Mouse (Mus musculus): Measurements from ENCODE around the gene Klhl21. TPM values are rescaled to one million over a fixed set of nuclear protein-coding genes. Genes with fewer than 3 reads are reported as not detected.

Klhl21 gene
- polyA plus RNA-seq, 1 experiment, result not detected

GRCm38 (mm10) chr4:151992091-151992490, 16.5 kb upstream of the Klhl21 start:
- Histone ChIP-seq H3K4me3 (ENCODE audit: insufficient read depth, low read depth, low read length) (no peak overlapping the region), H3K4me1 (ENCODE audit: control insufficient read depth, insufficient read depth, low read length) (peaks cover 14% of the 10 kb centered on the region), H3K27ac (ENCODE audit: insufficient read depth, low read depth, low read length) (no peak overlapping the region)
- TF ChIP-seq POLR2A (IDR thresholded peaks at IDR 0.05; ENCODE audit: insufficient read depth, low read depth, low read length) (no peak), CTCF (IDR thresholded peaks at IDR 0.05; ENCODE audit: insufficient read depth, low read depth, low read length) (no peak)
- 92% methylated on average over 9 of the region's 9 CpGs for WGBS

- TF ChIP-seq CTCF (IDR thresholded peaks at IDR 0.05; ENCODE audit: insufficient read depth, low read depth, low read length), result no peak
- no peak for TF ChIP-seq POLR2A (IDR thresholded peaks at IDR 0.05; ENCODE audit: insufficient read depth, low read depth, low read length)
- no peak overlapping the region for H3K4me3 ChIP-seq (ENCODE audit: insufficient read depth, low read depth, low read length)
- 76% methylated on average over 6 of the region's 6 CpGs for WGBS
- H3K4me1 ChIP-seq (ENCODE audit: control insufficient read depth, insufficient read depth, low read length), result peaks cover 8% of the 10 kb centered on the region
- H3K27ac ChIP-seq (ENCODE audit: insufficient read depth, low read depth, low read length), result no peak overlapping the region
Observed at GRCm38 (mm10) chr4:151993035-151993434, 15.6 kb upstream of the Klhl21 start.

GRCm38 (mm10) chr4:151994228-151995171, 14.1 kb upstream of the Klhl21 start:
- 3% methylated on average over 61 of the region's 61 CpGs for WGBS
- H3K4me1 ChIP-seq (ENCODE audit: control insufficient read depth, insufficient read depth, low read length), result peaks cover 4% of the 10 kb centered on the region
- TF ChIP-seq POLR2A (IDR thresholded peaks at IDR 0.05; ENCODE audit: insufficient read depth, low read depth, low read length) (no peak), CTCF (IDR thresholded peaks at IDR 0.05; ENCODE audit: insufficient read depth, low read depth, low read length) (no peak)
- peak overlapping the region; percentile 76 for H3K4me3 ChIP-seq (ENCODE audit: insufficient read depth, low read depth, low read length)
- H3K27ac ChIP-seq (ENCODE audit: insufficient read depth, low read depth, low read length), result no peak overlapping the region

GRCm38 (mm10) chr4:151995371-151996172, 13.0 kb upstream of the Klhl21 start:
- 1% methylated on average over 96 of the region's 111 CpGs for WGBS
- Histone ChIP-seq H3K4me3 (ENCODE audit: insufficient read depth, low read depth, low read length) (peak overlapping the region; percentile 76), H3K27ac (ENCODE audit: insufficient read depth, low read depth, low read length) (no peak overlapping the region), H3K4me1 (ENCODE audit: control insufficient read depth, insufficient read depth, low read length) (peaks cover 8% of the 10 kb centered on the region)
- TF ChIP-seq CTCF (IDR thresholded peaks at IDR 0.05; ENCODE audit: insufficient read depth, low read depth, low read length) (no peak), POLR2A (IDR thresholded peaks at IDR 0.05; ENCODE audit: insufficient read depth, low read depth, low read length) (no peak)

GRCm38 (mm10) chr4:151996173-151996950, 12.2 kb upstream of the Klhl21 start, which contains the start of gene Phf13:
Phf13 (minus strand) TSS chr4:151996258.
- peak; percentile 69; the same call in 1 of the 2 replicates for TF ChIP-seq POLR2A (IDR thresholded peaks at IDR 0.05; ENCODE audit: insufficient read depth, low read depth, low read length)
- no peak for TF ChIP-seq CTCF (IDR thresholded peaks at IDR 0.05; ENCODE audit: insufficient read depth, low read depth, low read length)
- Histone ChIP-seq H3K4me3 (ENCODE audit: insufficient read depth, low read depth, low read length) (peak within 1 kb of the TSS; percentile 87), H3K4me1 (ENCODE audit: control insufficient read depth, insufficient read depth, low read length) (peaks cover 11% of the 10 kb centered on the region), H3K27ac (ENCODE audit: insufficient read depth, low read depth, low read length) (peak within 1 kb of the TSS; percentile 71)
- WGBS, result under 1% methylated on average over 94 of the region's 94 CpGs

GRCm38 (mm10) chr4:151996951-151997222, 11.7 kb upstream of the Klhl21 start:
- H3K4me1 ChIP-seq (ENCODE audit: control insufficient read depth, insufficient read depth, low read length), result peaks cover 11% of the 10 kb centered on the region
- 2% methylated on average over 13 of the region's 13 CpGs for WGBS
- H3K27ac ChIP-seq (ENCODE audit: insufficient read depth, low read depth, low read length), result peak overlapping the region; percentile 71
- TF ChIP-seq POLR2A (IDR thresholded peaks at IDR 0.05; ENCODE audit: insufficient read depth, low read depth, low read length), result no peak
- TF ChIP-seq CTCF (IDR thresholded peaks at IDR 0.05; ENCODE audit: insufficient read depth, low read depth, low read length), result no peak
- H3K4me3 ChIP-seq (ENCODE audit: insufficient read depth, low read depth, low read length), result peak overlapping the region; percentile 87

GRCm38 (mm10) chr4:151997701-151998100, 10.9 kb upstream of the Klhl21 start:
- no peak for TF ChIP-seq POLR2A (IDR thresholded peaks at IDR 0.05; ENCODE audit: insufficient read depth, low read depth, low read length)
- Histone ChIP-seq H3K4me1 (ENCODE audit: control insufficient read depth, insufficient read depth, low read length) (peaks cover 11% of the 10 kb centered on the region), H3K27ac (ENCODE audit: insufficient read depth, low read depth, low read length) (no peak overlapping the region), H3K4me3 (ENCODE audit: insufficient read depth, low read depth, low read length) (no peak overlapping the region)
- WGBS, result 69% methylated on average over 3 of the region's 3 CpGs

GRCm38 (mm10) chr4:151999481-151999880, 9.1 kb upstream of the Klhl21 start:
- WGBS, result 88% methylated on average over 3 of the region's 3 CpGs
- TF ChIP-seq CTCF (IDR thresholded peaks at IDR 0.05; ENCODE audit: insufficient read depth, low read depth, low read length) (no peak), POLR2A (IDR thresholded peaks at IDR 0.05; ENCODE audit: insufficient read depth, low read depth, low read length) (no peak)
- Histone ChIP-seq H3K4me1 (ENCODE audit: control insufficient read depth, insufficient read depth, low read length) (peaks cover 9% of the 10 kb centered on the region), H3K4me3 (ENCODE audit: insufficient read depth, low read depth, low read length) (no peak overlapping the region), H3K27ac (ENCODE audit: insufficient read depth, low read depth, low read length) (no peak overlapping the region)

Data from olfactory bulb, adult 2 months (tissue).